Mouse (Mus musculus) forebrain, postnatal 0 days (tissue): ENCODE results near the gene Cux1. TPM values are rescaled to one million over a fixed set of nuclear protein-coding genes. Genes with fewer than 3 reads are reported as not detected.

ENCODE experiments used
- ATAC-seq: fragments of 200-750 bp; cut with Nextera tagmentation; 2 replicates; pipeline ENCODE4 v1.8.0; 2017; ENCODE audit warnings: mild to moderate bottlenecking, moderate library complexity
- DNase-seq: peaks from one replicate; pipeline ENCODE4 v3.0.0-alpha.2; 2015
- H3K27ac ChIP-seq: fragments of 300-500 bp; sonication (generic); 2 replicates; pipeline ENCODE4 v1.5.1; 2014; ENCODE audit warnings: low read depth, mild to moderate bottlenecking, antibody characterized with exemption, low read length, moderate library complexity, mixed read lengths
- H3K27me3 ChIP-seq: fragments of 300-500 bp; sonication (generic); 2 replicates; pipeline ENCODE4 v1.6.1; 2014; ENCODE audit warnings: mild to moderate bottlenecking, low read length, mixed read lengths; ENCODE audit not compliant: insufficient read depth
- H3K36me3 ChIP-seq: fragments of 300-500 bp; sonication (generic); 2 replicates; pipeline ENCODE4 v1.6.1; 2014; ENCODE audit warnings: mild to moderate bottlenecking, moderate library complexity; ENCODE audit not compliant: insufficient read depth
- H3K4me1 ChIP-seq: fragments of 300-500 bp; sonication (generic); 2 replicates; pipeline ENCODE4 v1.6.1; 2014; ENCODE audit warnings: antibody characterized with exemption; ENCODE audit not compliant: insufficient read depth
- H3K4me2 ChIP-seq: fragments of 300-500 bp; sonication (generic); 2 replicates; pipeline ENCODE4 v1.6.1; 2014; ENCODE audit warnings: low read depth, mild to moderate bottlenecking, moderate library complexity
- H3K4me3 ChIP-seq: fragments of 300-500 bp; sonication (generic); 2 replicates; pipeline ENCODE4 v1.5.1; 2014; ENCODE audit warnings: low read depth, low read length, mixed read lengths
- H3K9ac ChIP-seq: fragments of 300-500 bp; sonication (generic); 2 replicates; pipeline ENCODE4 v1.6.1; 2014; ENCODE audit warnings: mild to moderate bottlenecking
- H3K9me3 ChIP-seq: fragments of 300-500 bp; sonication (generic); 2 replicates; pipeline ENCODE4 v1.6.1; 2016; ENCODE audit warnings: low read length
- CTCF ChIP-seq: sonication (generic); IDR thresholded peaks from 2 replicates; pipeline ENCODE4 v1.5.1; 2016; ENCODE audit warnings: antibody characterized with exemption, control low read depth, low read depth
- WGBS: fragments of 180-500 bp; shearing (Covaris S2); extraction: QIAGEN DNeasy Blood & Tissue Kit; methylation state at CpG from one replicate; pipeline ENCODE4 v1.1.7; 2014; 5-methylcytosine and 5-hydroxymethylcytosine counted together
- polyA plus RNA-seq: library from polyadenylated mRNA; unstranded; fragments of >200 nt; fragmentation: Nextera tagmentation; extraction: Ambion mirVana; gene quantifications from 2 replicates; pipeline ENCODE4 v1.2.1, GENCODE M21; 2015
- total RNA-seq: library from RNA; depleted of rRNA; stranded (reverse); fragments of >200 nt; gene quantifications from 2 replicates; pipeline ENCODE4 v1.2.3, GENCODE M21; 2014

The Cux1 gene
- total and polyA plus RNA-seq, 2 experiments from 2014 or later: 86.0 to 141 TPM

GRCm38 (mm10) chr5:136530931-136531330 lies 36.4 kb downstream of the Cux1 start:
- no peak for TF ChIP-seq CTCF
- Histone ChIP-seq H3K36me3 (no peaks in the 10 kb centered on the region), H3K27ac (no peak overlapping the region), H3K4me2 (no peak overlapping the region), H3K9ac (no peak overlapping the region), H3K4me3 (no peak overlapping the region), H3K9me3 (no peaks in the 10 kb centered on the region), H3K4me1 (no peaks in the 10 kb centered on the region), H3K27me3 (no peaks in the 10 kb centered on the region)
- 58% methylated on average over 1 of the region's 1 CpGs for WGBS
- no peak for ATAC-seq
- DNase-seq: no peak

GRCm38 (mm10) chr5:136529165-136529564 lies 38.1 kb downstream of the Cux1 start:
- no peaks in the 10 kb centered on the region for H3K4me1 ChIP-seq
- no peaks in the 10 kb centered on the region for H3K9me3 ChIP-seq
- no peak for TF ChIP-seq CTCF
- H3K9ac ChIP-seq: no peak overlapping the region
- H3K36me3 ChIP-seq: no peaks in the 10 kb centered on the region
- no peak for DNase-seq
- H3K4me2 ChIP-seq: no peak overlapping the region
- no peak overlapping the region for H3K27ac ChIP-seq
- no peak for ATAC-seq
- no peak overlapping the region for H3K4me3 ChIP-seq
- no peaks in the 10 kb centered on the region for H3K27me3 ChIP-seq

- ATAC-seq: no peak
- Histone ChIP-seq H3K9ac (no peak overlapping the region), H3K36me3 (no peaks in the 10 kb centered on the region), H3K9me3 (no peaks in the 10 kb centered on the region), H3K4me1 (no peaks in the 10 kb centered on the region), H3K4me3 (no peak overlapping the region), H3K27me3 (no peaks in the 10 kb centered on the region), H3K27ac (no peak overlapping the region), H3K4me2 (no peak overlapping the region)
- TF ChIP-seq CTCF: no peak
- WGBS: 60% methylated on average over 1 of the region's 1 CpGs
- no peak for DNase-seq
Measured at GRCm38 (mm10) chr5:136527871-136528270, 39.4 kb downstream of the Cux1 start.

GRCm38 (mm10) chr5:136526545-136526909 lies 40.8 kb downstream of the Cux1 start:
- Histone ChIP-seq H3K9ac (no peak overlapping the region), H3K4me2 (no peak overlapping the region), H3K4me1 (no peaks in the 10 kb centered on the region), H3K36me3 (no peaks in the 10 kb centered on the region), H3K9me3 (no peaks in the 10 kb centered on the region), H3K27me3 (no peaks in the 10 kb centered on the region), H3K27ac (no peak overlapping the region), H3K4me3 (no peak overlapping the region)
- WGBS: 93% methylated on average over 5 of the region's 5 CpGs
- no peak for TF ChIP-seq CTCF
- DNase-seq (no peak), ATAC-seq (no peak)

- no peaks in the 10 kb centered on the region for H3K27me3 ChIP-seq
- TF ChIP-seq CTCF: no peak
- no peaks in the 10 kb centered on the region for H3K9me3 ChIP-seq
- ATAC-seq (no peak), DNase-seq (no peak)
- H3K4me3 ChIP-seq: no peak overlapping the region
- no peak overlapping the region for H3K4me2 ChIP-seq
- no peak overlapping the region for H3K9ac ChIP-seq
- no peak overlapping the region for H3K27ac ChIP-seq
- no peaks in the 10 kb centered on the region for H3K4me1 ChIP-seq
- no peaks in the 10 kb centered on the region for H3K36me3 ChIP-seq
- WGBS: 85% methylated on average over 9 of the region's 9 CpGs
Measured at GRCm38 (mm10) chr5:136525896-136526544, 41.3 kb downstream of the Cux1 start.

GRCm38 (mm10) chr5:136522843-136523463 lies 44.3 kb downstream of the Cux1 start:
- no peak overlapping the region for H3K4me3 ChIP-seq
- ATAC-seq: no peak
- WGBS: 35% methylated on average over 3 of the region's 3 CpGs
- DNase-seq: no peak
- no peaks in the 10 kb centered on the region for H3K36me3 ChIP-seq
- 0 out of 2 replicates have a peak, but pooled peaks cover 1% of the 10 kb centered on the region for H3K4me1 ChIP-seq
- H3K4me2 ChIP-seq: no peak overlapping the region
- no peaks in the 10 kb centered on the region for H3K9me3 ChIP-seq
- no peak for TF ChIP-seq CTCF
- H3K9ac ChIP-seq: no peak overlapping the region
- no peaks in the 10 kb centered on the region for H3K27me3 ChIP-seq
- no peak overlapping the region for H3K27ac ChIP-seq

- H3K4me2 ChIP-seq: no peak overlapping the region
- TF ChIP-seq CTCF: no peak
- 92% methylated on average over 3 of the region's 3 CpGs for WGBS
- no peak overlapping the region for H3K9ac ChIP-seq
- H3K27me3 ChIP-seq: no peaks in the 10 kb centered on the region
- H3K27ac ChIP-seq: no peak overlapping the region
- H3K4me3 ChIP-seq: no peak overlapping the region
- no peaks in the 10 kb centered on the region for H3K9me3 ChIP-seq
- ATAC-seq (no peak), DNase-seq (no peak)
- peaks cover 6% of the 10 kb centered on the region; the same call in 1 of the 2 replicates for H3K4me1 ChIP-seq
- H3K36me3 ChIP-seq: no peaks in the 10 kb centered on the region
Measured at GRCm38 (mm10) chr5:136521656-136522055, 45.6 kb downstream of the Cux1 start.
